Mouse (Mus musculus) limb, embryonic 14.5 days (tissue): ENCODE data around the gene A930002H24Rik. TPM values are rescaled to one million over a fixed set of nuclear protein-coding genes. Genes with fewer than 3 reads are reported as not detected.

ENCODE experiments used
- ATAC-seq: fragments of 200-750 bp; cut with Nextera tagmentation; 2 replicates; pipeline ENCODE4 v1.8.0; 2017; ENCODE audit warnings: low read depth, moderate number of reproducible peaks, moderate TSS enrichment; ENCODE audit not compliant: low FRiP score
- DNase-seq: peaks from one replicate; pipeline ENCODE4 v3.0.0-alpha.2; 2015; ENCODE audit warnings: low spot score
- H3K27ac ChIP-seq: fragments of 300-500 bp; sonication (generic); replicated peaks from 2 replicates; pipeline ENCODE4 v1.5.1; 2014; ENCODE audit warnings: low read depth, mild to moderate bottlenecking, low read length, moderate library complexity, mixed read lengths
- H3K27me3 ChIP-seq: fragments of 300-500 bp; sonication (generic); 2 replicates; pipeline ENCODE4 v1.6.1; 2014; ENCODE audit warnings: low read length, mixed read lengths; ENCODE audit not compliant: control insufficient read depth, insufficient read depth
- H3K36me3 ChIP-seq: fragments of 300-500 bp; sonication (generic); 2 replicates; pipeline ENCODE4 v1.6.1; 2014; ENCODE audit warnings: mild to moderate bottlenecking, low read length, moderate library complexity, mixed read lengths; ENCODE audit not compliant: control insufficient read depth, insufficient read depth
- H3K4me1 ChIP-seq: fragments of 300-500 bp; sonication (generic); 2 replicates; pipeline ENCODE4 v1.6.1; 2014; ENCODE audit warnings: antibody characterized with exemption, low read length, mixed read lengths; ENCODE audit not compliant: control insufficient read depth, insufficient read depth
- H3K4me2 ChIP-seq: fragments of 300-500 bp; sonication (generic); replicated peaks from 2 replicates; pipeline ENCODE4 v1.6.1; 2014; ENCODE audit warnings: low read depth, mild to moderate bottlenecking, low read length, moderate library complexity; ENCODE audit not compliant: severe bottlenecking
- H3K4me3 ChIP-seq: fragments of 300-500 bp; sonication (generic); replicated peaks from 2 replicates; pipeline ENCODE4 v1.5.1; 2014; ENCODE audit warnings: low read length
- H3K9ac ChIP-seq: fragments of 300-500 bp; sonication (generic); 2 replicates; pipeline ENCODE4 v1.6.1; 2014; ENCODE audit warnings: mild to moderate bottlenecking, low read depth, low read length, moderate library complexity; ENCODE audit not compliant: severe bottlenecking
- H3K9me3 ChIP-seq: fragments of 300-500 bp; sonication (generic); 2 replicates; pipeline ENCODE4 v1.6.1; 2016; ENCODE audit warnings: low read length; ENCODE audit not compliant: control insufficient read depth
- POLR2A ChIP-seq: fragments of 200-500 bp; IDR thresholded peaks from 2 replicates; pipeline ENCODE4 v1.8.0; 2012; ENCODE audit warnings: inconsistent platforms, mild to moderate bottlenecking, moderate library complexity, borderline replicate concordance; ENCODE audit not compliant: insufficient read depth, insufficient read length; ENCODE audit errors: extremely low read depth
- WGBS: fragments of 180-500 bp; shearing (Covaris S2); extraction: QIAGEN DNeasy Blood & Tissue Kit; methylation state at CpG from one replicate; pipeline ENCODE4 v1.1.7; 2014; 5-methylcytosine and 5-hydroxymethylcytosine counted together
- polyA plus RNA-seq, 2 experiments: library from polyadenylated mRNA; depleted of rRNA in 1 of 2; stranded (reverse) in 1 of 2; unstranded in 1 of 2; fragments of >200 nt; fragmentation: Nextera tagmentation in 1 of 2; extraction: Ambion mirVana in 1 of 2; gene quantifications; 2 replicates each; pipeline versions ENCODE4 v1.2.1 to v1.2.3; 2012 to 2014

The A930002H24Rik gene
- polyA plus RNA-seq (2012; rRNA removed): 3.8 and 4.4 TPM in 2 replicates
- polyA plus RNA-seq (2014; fragmentation: Nextera tagmentation; extraction: Ambion mirVana): 1.5 and 2.2 TPM in 2 replicates

DNA sequence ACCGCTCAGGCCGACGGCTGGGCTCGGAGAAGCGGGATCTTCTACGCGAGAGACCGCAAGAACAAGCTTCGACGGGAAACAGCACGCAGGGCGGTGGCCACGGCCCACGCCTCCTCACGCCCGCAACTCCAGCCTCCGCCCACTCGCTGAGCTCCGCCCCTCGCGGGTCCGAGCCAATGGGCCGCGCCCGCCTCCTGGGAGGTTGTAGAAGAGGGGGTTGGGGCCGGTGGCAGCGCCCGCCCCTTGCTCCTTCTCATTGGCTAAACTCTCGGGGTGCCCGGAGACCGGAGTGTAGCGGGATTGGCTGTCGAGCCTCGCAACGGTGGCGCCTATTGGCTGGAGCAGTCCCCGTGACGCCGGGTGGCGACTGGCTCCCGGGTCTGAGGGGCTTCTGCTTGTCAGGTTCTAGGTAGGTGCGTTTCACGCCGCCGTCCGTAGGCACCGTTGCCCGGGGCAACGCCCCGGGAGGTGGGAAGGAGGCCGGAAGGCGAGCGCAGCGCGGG lies at the start of gene A930002H24Rik:
Gene A930002H24Rik, minus strand, starts transcription at position 145 of the 503 bp plus-strand sequence.
- H3K4me2 ChIP-seq: peak within 1 kb of the TSS; percentile 90
- no peaks in the 10 kb centered on the region for H3K36me3 ChIP-seq
- WGBS: 1% methylated on average over 54 of the region's 55 CpGs
- TF ChIP-seq POLR2A: 0 out of 2 replicates have a peak, but pooled peaks have one; percentile 44
- H3K27ac ChIP-seq: peak within 1 kb of the TSS; percentile 81
- ATAC-seq (peak; percentile 99), DNase-seq (peak; percentile 99)
- H3K9ac ChIP-seq: peak within 1 kb of the TSS; percentile 83
- no peaks in the 10 kb centered on the region for H3K9me3 ChIP-seq
- peak within 1 kb of the TSS; percentile 93 for H3K4me3 ChIP-seq
- H3K4me1 ChIP-seq: 0 out of 2 replicates have a peak, but pooled peaks cover 4% of the 10 kb centered on the region
- no peaks in the 10 kb centered on the region for H3K27me3 ChIP-seq

DNA sequence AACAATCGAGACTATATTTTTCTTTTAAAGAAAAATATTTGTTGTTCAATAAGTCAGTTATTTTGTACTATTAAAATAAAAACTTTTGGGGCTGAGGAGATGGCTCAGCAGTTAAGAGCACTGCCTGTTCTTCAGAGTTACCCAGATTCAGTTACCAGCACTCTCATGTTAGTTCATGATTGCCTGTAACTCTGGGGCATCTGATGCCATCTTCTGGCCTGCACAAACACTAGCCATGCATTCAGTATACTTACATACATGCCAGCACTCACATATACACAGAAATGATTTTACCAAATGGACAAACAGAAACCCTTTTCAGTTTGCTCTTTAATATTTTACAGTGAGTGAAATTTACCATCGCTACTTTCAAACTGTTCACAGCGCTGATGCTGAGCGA lies 45.7 kb upstream of the A930002H24Rik start:
- DNase-seq (no peak), ATAC-seq (no peak)
- peaks cover 7% of the 10 kb centered on the region; the same call in 1 of the 2 replicates for H3K36me3 ChIP-seq
- TF ChIP-seq POLR2A: no peak
- H3K27me3 ChIP-seq: no peaks in the 10 kb centered on the region
- H3K27ac ChIP-seq: no peak overlapping the region
- H3K4me1 ChIP-seq: no peaks in the 10 kb centered on the region
- no peak overlapping the region for H3K4me2 ChIP-seq
- H3K4me3 ChIP-seq: no peak overlapping the region
- no peak overlapping the region for H3K9ac ChIP-seq
- WGBS: 89% methylated on average over 4 of the region's 4 CpGs
- H3K9me3 ChIP-seq: peaks cover 9% of the 10 kb centered on the region; the same call in 1 of the 2 replicates

DNA sequence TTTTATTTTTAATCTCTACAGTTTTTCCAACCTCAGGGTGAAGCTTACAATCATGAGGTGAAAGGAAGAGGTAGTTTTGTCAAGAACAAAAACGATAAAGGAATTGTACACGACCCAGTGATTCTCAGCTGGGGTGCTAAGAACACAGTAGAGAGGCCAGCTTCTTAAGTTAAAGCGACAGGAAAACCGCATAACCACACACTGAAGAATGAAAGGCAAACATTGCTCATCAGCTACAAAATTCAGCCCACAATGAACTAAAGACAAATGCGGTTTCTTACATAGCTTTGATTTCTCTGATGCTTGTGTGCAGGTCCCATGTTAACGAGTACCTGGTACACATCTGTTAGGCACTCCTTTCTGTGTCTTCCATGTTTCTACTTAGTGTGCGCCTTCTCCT lies 33.5 kb upstream of the A930002H24Rik start:
- H3K27me3 ChIP-seq: no peaks in the 10 kb centered on the region
- H3K9me3 ChIP-seq: no peaks in the 10 kb centered on the region
- H3K4me2 ChIP-seq: no peak overlapping the region
- no peak overlapping the region for H3K4me3 ChIP-seq
- H3K4me1 ChIP-seq: no peaks in the 10 kb centered on the region
- no peak for DNase-seq
- TF ChIP-seq POLR2A: no peak
- 89% methylated on average over 7 of the region's 7 CpGs for WGBS
- no peak overlapping the region for H3K9ac ChIP-seq
- H3K36me3 ChIP-seq: 0 out of 2 replicates have a peak, but pooled peaks cover 4% of the 10 kb centered on the region
- no peak overlapping the region for H3K27ac ChIP-seq
- no peak for ATAC-seq

DNA sequence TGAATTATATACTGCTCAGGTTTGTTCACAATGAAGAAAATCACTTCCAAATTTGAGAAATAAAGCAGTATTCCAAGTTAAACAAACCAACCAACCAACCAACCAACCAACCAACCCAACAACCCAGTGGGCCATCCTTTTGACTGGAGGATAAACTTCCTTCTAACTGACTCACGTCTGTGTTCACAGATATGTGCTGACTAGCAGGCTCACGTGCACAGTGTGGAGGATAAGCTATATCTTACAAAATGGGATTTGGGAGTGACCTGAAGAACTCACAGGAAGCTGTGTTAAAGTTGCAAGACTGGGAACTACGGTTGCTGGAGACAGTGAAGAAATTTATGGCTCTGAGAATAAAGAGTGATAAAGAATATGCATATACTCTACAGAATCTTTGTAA lies 32.2 kb upstream of the A930002H24Rik start:
- Histone ChIP-seq H3K9me3 (no peaks in the 10 kb centered on the region), H3K9ac (no peak overlapping the region), H3K4me3 (no peak overlapping the region), H3K4me1 (no peaks in the 10 kb centered on the region), H3K4me2 (no peak overlapping the region), H3K27ac (no peak overlapping the region), H3K27me3 (no peaks in the 10 kb centered on the region), H3K36me3 (0 out of 2 replicates have a peak, but pooled peaks cover 4% of the 10 kb centered on the region)
- DNase-seq (no peak), ATAC-seq (no peak)
- 80% methylated on average over 3 of the region's 3 CpGs for WGBS
- TF ChIP-seq POLR2A: no peak

DNA sequence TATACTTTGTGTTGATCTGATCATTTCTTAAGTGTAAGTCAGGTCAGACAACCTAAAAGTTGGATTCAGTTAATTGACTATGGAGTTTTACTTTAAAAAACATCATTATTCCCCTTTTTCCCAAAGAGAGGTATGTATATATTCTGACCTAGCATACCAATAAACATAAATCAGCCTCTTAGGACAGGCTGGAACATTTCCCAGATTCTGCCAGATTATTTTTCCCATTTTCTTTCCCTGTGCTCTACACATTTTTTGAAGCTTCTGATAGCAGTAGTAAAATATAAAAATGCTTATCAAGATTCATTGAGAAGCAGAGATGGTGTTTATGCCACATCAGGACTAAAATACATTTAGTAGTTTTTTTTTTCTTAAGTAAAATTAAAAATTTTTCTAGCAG lies 27.0 kb upstream of the A930002H24Rik start:
- peak; percentile 19 for DNase-seq
- Histone ChIP-seq H3K4me2 (no peak overlapping the region), H3K9me3 (no peaks in the 10 kb centered on the region), H3K4me1 (no peaks in the 10 kb centered on the region), H3K4me3 (no peak overlapping the region), H3K9ac (no peak overlapping the region), H3K27ac (no peak overlapping the region), H3K36me3 (no peaks in the 10 kb centered on the region), H3K27me3 (no peaks in the 10 kb centered on the region)
- TF ChIP-seq POLR2A: no peak
- ATAC-seq: no peak

DNA sequence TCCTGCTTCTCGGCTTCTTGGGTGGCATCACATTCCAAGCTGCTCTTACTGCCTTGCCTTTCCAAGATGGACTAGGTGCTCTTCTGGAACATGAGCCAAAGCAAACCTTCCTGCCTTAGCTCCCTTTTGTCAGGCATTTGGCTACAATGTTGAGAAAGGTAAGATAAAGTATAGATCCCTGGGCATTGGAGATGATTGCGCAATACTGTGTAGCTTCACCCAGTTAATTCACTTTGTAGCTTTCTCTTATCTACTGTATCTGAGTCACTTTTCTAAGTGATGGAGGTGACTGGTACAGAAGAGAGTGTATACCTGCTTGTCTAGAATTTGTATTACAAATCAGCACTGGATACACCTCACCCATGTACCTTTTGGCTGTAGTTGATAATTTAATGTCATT lies 23.4 kb upstream of the A930002H24Rik start:
- DNase-seq (no peak), ATAC-seq (no peak)
- no peak overlapping the region for H3K9ac ChIP-seq
- H3K9me3 ChIP-seq: no peaks in the 10 kb centered on the region
- WGBS: 97% methylated on average over 2 of the region's 2 CpGs
- H3K27ac ChIP-seq: no peak overlapping the region
- no peak overlapping the region for H3K4me2 ChIP-seq
- no peak for TF ChIP-seq POLR2A
- H3K27me3 ChIP-seq: no peaks in the 10 kb centered on the region
- no peaks in the 10 kb centered on the region for H3K4me1 ChIP-seq
- H3K4me3 ChIP-seq: no peak overlapping the region
- no peaks in the 10 kb centered on the region for H3K36me3 ChIP-seq
